Mouse (Mus musculus) heart, adult 2 months (tissue): Measurements from ENCODE around the gene Gls2. TPM values are rescaled to one million over a fixed set of nuclear protein-coding genes. Genes with fewer than 3 reads are reported as not detected.
"Not testable (repeated sequence)": the region's sequence is repeated elsewhere in the genome, so short reads cannot be mapped to it uniquely, and the experiment has no call there.

Source experiments
- DNase-seq, 2 experiments: peaks; one replicate each; pipeline ENCODE4 v3.0.0; 2021
- H3K27ac ChIP-seq: fragments of 200-600 bp; 2 replicates; pipeline ENCODE4 v1.8.1; 2022
- H3K27me3 ChIP-seq: fragments of 200-500 bp; 2 replicates; pipeline ENCODE4 v1.6.1; 2012; ENCODE audit warnings: mild to moderate bottlenecking, low read length, inconsistent platforms, mixed read lengths; ENCODE audit not compliant: control insufficient read depth, insufficient read depth
- H3K36me3 ChIP-seq: fragments of 200-500 bp; 2 replicates; pipeline ENCODE4 v1.6.1; 2012; ENCODE audit warnings: low read length, inconsistent platforms; ENCODE audit not compliant: control insufficient read depth, insufficient read depth
- H3K4me1 ChIP-seq: fragments of 200-500 bp; 2 replicates; pipeline ENCODE4 v1.6.1; 2011; ENCODE audit warnings: low read length; ENCODE audit not compliant: control insufficient read depth, insufficient read depth
- H3K4me3 ChIP-seq: fragments of 200-600 bp; 2 replicates; pipeline ENCODE4 v1.8.1; 2022
- H3K79me2 ChIP-seq: fragments of 200-500 bp; replicated peaks from 2 replicates; pipeline ENCODE4 v1.6.1; 2012; ENCODE audit warnings: mild to moderate bottlenecking, inconsistent platforms, low read length, moderate library complexity, mixed read lengths; ENCODE audit not compliant: control insufficient read depth, insufficient read depth
- H3K9ac ChIP-seq: fragments of 200-500 bp; 2 replicates; pipeline ENCODE4 v1.6.1; 2012; ENCODE audit warnings: low read depth, mild to moderate bottlenecking, control low read depth, inconsistent platforms, low read length, mixed read lengths
- CTCF ChIP-seq: fragments of 200-600 bp; IDR thresholded peaks from 2 replicates; pipeline ENCODE4 v1.8.1; 2022; ENCODE audit warnings: antibody characterized with exemption, mild to moderate bottlenecking, moderate library complexity
- EP300 ChIP-seq: fragments of 200-500 bp; IDR thresholded peaks from 2 replicates; pipeline ENCODE4 v1.6.1; 2011; ENCODE audit warnings: low read depth, low read length, control low read depth; ENCODE audit not compliant: insufficient read depth
- POLR2A ChIP-seq: fragments of 200-500 bp; IDR thresholded peaks from 2 replicates; pipeline ENCODE4 v1.6.1; 2011; ENCODE audit warnings: mild to moderate bottlenecking, low read depth, low read length, control low read depth; ENCODE audit not compliant: insufficient read depth
- WGBS: fragments of 180-500 bp; shearing (Covaris S2); methylation state at CpG from one replicate; pipeline ENCODE4 v1.1.7; 2018; 5-methylcytosine and 5-hydroxymethylcytosine counted together
- intact Hi-C: fragments of 180-260 bp; cut with DNase I; formaldehyde crosslinking; loops from one replicate; pipeline ENCODE4 v1.15.1; 2025
- polyA plus RNA-seq: library from polyadenylated mRNA; depleted of rRNA; stranded (reverse); fragments of >200 nt; gene quantifications from 2 replicates; pipeline ENCODE4 v1.2.3, GENCODE M21; 2012
- total RNA-seq, 2 experiments: library from RNA; stranded (reverse); gene quantifications; 2 replicates each; pipeline ENCODE4 v1.2.3; 2021

The Gls2 gene
- total and polyA plus RNA-seq, 3 experiments = 0.75 to 1.00 (median 0.78) TPM

DNA sequence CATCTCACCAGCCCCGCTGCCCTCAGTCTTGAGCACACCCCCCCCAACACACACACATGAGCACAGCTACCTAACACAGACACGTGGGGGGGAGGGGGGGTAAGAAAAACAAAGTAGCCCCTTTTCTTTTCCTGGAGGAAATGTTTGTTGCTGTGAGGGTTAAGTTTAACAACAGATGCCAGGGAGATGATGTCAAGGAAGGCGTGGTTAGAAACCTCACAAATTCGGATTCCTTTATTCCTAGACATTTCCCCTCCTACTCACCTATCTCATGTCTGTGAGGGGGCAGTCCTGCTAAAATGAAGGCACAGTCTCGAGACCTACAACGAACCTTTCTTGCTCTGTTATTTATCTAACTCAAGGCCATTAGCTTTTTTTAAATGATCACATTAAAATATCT lies 27.2 kb upstream of the Gls2 start:
- 27% methylated on average over 6 of the region's 6 CpGs for WGBS
- H3K9ac ChIP-seq = no peak overlapping the region
- TF ChIP-seq EP300 (no peak), CTCF (no peak), POLR2A (no peak)

GRCm38 (mm10) chr10:128171348-128171747 lies 22.9 kb upstream of the Gls2 start:
- intact Hi-C loops, H3K4me1 ChIP-seq, H3K9ac ChIP-seq, H3K27ac ChIP-seq, H3K27me3 ChIP-seq, H3K79me2 ChIP-seq, H3K4me3 ChIP-seq, DNase-seq: not testable (repeated sequence)
- peaks cover 15% of the 10 kb centered on the region for H3K36me3 ChIP-seq
- WGBS = 96% methylated on average over 9 of the region's 10 CpGs

More for the DNA sequence above, 27.2 kb upstream of the Gls2 start:
- Histone ChIP-seq H3K27me3 (no peaks in the 10 kb centered on the region), H3K4me3 (no peak overlapping the region), H3K4me1 (peaks cover 9% of the 10 kb centered on the region), H3K27ac (no peak overlapping the region), H3K36me3 (no peaks in the 10 kb centered on the region; the same call in 1 of the 2 replicates), H3K79me2 (peaks cover 13% of the 10 kb centered on the region)
- intact Hi-C loops = no loop called here
- DNase-seq = no peak

GRCm38 (mm10) chr10:128175302-128175701 lies 19.0 kb upstream of the Gls2 start:
- H3K27me3 ChIP-seq = no peaks in the 10 kb centered on the region
- TF ChIP-seq CTCF (no peak), POLR2A (no peak)
- peaks cover 7% of the 10 kb centered on the region for H3K4me1 ChIP-seq
- intact Hi-C loops = no loop called here
- H3K79me2 ChIP-seq = peaks cover 3% of the 10 kb centered on the region; the same call in 1 of the 2 replicates
- H3K9ac ChIP-seq = peak overlapping the region; percentile 74
- peaks cover 17% of the 10 kb centered on the region for H3K36me3 ChIP-seq
- peak overlapping the region; percentile 52 for H3K4me3 ChIP-seq
- DNase-seq = no peak
- WGBS = 3% methylated on average over 3 of the region's 3 CpGs
- peak overlapping the region; percentile 93 for H3K27ac ChIP-seq

DNA sequence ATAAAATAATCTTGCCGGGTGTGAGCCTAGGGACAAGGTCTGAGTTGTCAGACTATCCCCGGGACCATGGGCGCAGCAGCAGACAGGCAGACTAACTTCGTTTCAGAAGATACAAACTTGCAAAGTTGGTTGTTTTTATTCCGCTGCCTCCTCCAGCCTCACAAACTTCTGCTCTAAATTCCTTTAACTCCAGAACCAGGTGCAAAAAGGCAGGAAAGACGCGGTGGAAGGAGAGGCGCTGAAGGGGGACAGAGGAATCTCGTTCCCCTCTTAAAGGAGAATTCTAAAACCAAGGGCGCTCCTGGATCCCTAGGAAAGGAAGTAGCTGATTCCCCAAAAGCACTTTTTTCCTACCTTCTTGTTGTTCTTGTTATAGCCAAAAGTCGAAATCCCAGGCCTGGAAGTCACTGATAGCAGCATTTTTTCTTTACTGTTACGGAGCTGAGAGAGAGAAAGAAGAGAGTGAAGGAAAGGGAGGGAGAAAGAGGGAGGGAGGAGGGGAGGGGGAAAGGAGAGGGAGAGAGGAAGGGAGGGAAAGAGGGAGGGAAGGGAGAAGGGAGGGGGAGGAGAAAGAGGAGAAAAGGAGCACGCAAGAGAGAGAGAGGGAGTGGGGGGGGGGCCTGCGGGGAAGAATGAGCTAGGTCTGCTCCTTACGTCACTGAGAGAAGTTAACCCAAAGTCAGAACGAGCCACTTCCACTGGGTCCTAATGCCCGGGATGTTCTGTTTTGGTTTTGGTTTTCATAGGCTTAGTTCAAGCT lies 18.1 kb upstream of the Gls2 start:
- H3K4me3 ChIP-seq = peak overlapping the region; percentile 52
- peaks cover 17% of the 10 kb centered on the region for H3K36me3 ChIP-seq
- no peaks in the 10 kb centered on the region for H3K27me3 ChIP-seq
- H3K4me1 ChIP-seq = peaks cover 8% of the 10 kb centered on the region
- 1% methylated on average over 17 of the region's 17 CpGs for WGBS
- intact Hi-C loops = loop anchor here (1.0 kb wide), 1 partner anchor 80 kb away; no protein-coding TSS in a partner anchor
- H3K79me2 ChIP-seq = peaks cover 3% of the 10 kb centered on the region; the same call in 1 of the 2 replicates
- peak; percentile 72 to 78 for DNase-seq
- TF ChIP-seq CTCF (no peak), POLR2A (0 out of 2 replicates have a peak, but pooled peaks have one; percentile 22), EP300 (peak; percentile 54; the same call in 1 of the 2 replicates)
- peak overlapping the region; percentile 74 for H3K9ac ChIP-seq
- peak overlapping the region; percentile 93 for H3K27ac ChIP-seq

DNA sequence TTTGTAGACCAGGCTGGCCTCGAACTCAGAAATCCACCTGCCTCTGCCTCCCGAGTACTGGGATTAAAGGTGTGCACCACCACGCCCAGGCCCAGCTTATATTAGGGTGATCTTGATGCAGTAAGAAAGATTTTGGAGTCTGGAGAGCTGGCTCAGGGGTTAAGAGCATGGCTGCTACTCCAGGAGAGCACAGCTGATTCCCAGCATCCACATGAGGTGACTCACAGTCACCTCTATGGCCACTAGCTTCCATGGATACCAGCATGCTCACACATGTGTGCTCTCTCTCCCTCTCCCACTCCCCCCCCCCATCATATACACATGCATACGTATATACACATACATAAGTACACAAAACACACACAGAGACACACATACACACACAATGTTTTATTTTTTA lies 16.9 kb upstream of the Gls2 start:
- intact Hi-C loops = no loop called here

DNA sequence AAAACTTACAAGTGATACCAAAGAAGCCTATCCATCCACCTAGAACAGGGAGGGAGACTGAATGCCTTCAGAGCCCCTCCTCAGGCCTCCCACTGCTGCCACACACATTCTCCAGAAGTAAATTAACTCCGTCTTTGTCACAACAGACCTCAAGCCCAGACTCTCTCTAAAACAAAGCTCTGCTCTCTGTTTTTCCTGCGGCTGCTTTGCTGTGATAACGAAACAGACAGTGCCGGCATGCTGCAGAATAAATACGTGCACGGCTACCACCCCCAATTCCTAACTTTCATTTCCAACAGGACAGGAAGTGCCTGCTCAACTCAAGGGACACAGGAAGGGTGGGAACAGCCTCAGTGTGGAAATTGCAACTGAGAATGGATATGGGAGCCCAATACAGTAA lies 14.3 kb upstream of the Gls2 start, which contains the start of gene Rbms2:
TSS of gene Rbms2 (minus strand) at position 309 of the 400 bp plus-strand sequence.
- whole genome bisulfite sequencing = 11% methylated on average over 6 of the region's 6 CpGs
- Histone ChIP-seq H3K4me3 (peak within 1 kb of the TSS; percentile 77), H3K36me3 (peaks cover 7% of the 10 kb centered on the region), H3K79me2 (no peaks in the 10 kb centered on the region), H3K4me1 (peaks cover 3% of the 10 kb centered on the region), H3K9ac (peak within 1 kb of the TSS; percentile 76), H3K27ac (peak within 1 kb of the TSS; percentile 88), H3K27me3 (no peaks in the 10 kb centered on the region)
- DNase-seq = peak; percentile 68 to 71
- TF ChIP-seq POLR2A (peak; percentile 79), CTCF (no peak), EP300 (peak; percentile 94)
- intact Hi-C loops = loop anchor here (10.0 kb wide), 1 partner anchor 225 kb away; no protein-coding TSS in a partner anchor

More for the DNA sequence above, 16.9 kb upstream of the Gls2 start:
- Histone ChIP-seq H3K4me1 (peaks cover 8% of the 10 kb centered on the region), H3K4me3 (no peak overlapping the region), H3K36me3 (peaks cover 17% of the 10 kb centered on the region), H3K79me2 (peaks cover 3% of the 10 kb centered on the region; the same call in 1 of the 2 replicates), H3K27ac (no peak overlapping the region), H3K27me3 (no peaks in the 10 kb centered on the region), H3K9ac (no peak overlapping the region)
- WGBS = 85% methylated on average over 4 of the region's 4 CpGs
- no peak for TF ChIP-seq POLR2A
- DNase-seq = no peak
